Mouse (Mus musculus) spleen, adult 12 weeks (tissue): Measurements from ENCODE around the gene Atp5g2.

ENCODE experiments used
- DNase-seq: peaks from one replicate; pipeline ENCODE4 v3.0.0; 2022; ENCODE audit warnings: low spot score

Atp5g2 gene

DNA sequence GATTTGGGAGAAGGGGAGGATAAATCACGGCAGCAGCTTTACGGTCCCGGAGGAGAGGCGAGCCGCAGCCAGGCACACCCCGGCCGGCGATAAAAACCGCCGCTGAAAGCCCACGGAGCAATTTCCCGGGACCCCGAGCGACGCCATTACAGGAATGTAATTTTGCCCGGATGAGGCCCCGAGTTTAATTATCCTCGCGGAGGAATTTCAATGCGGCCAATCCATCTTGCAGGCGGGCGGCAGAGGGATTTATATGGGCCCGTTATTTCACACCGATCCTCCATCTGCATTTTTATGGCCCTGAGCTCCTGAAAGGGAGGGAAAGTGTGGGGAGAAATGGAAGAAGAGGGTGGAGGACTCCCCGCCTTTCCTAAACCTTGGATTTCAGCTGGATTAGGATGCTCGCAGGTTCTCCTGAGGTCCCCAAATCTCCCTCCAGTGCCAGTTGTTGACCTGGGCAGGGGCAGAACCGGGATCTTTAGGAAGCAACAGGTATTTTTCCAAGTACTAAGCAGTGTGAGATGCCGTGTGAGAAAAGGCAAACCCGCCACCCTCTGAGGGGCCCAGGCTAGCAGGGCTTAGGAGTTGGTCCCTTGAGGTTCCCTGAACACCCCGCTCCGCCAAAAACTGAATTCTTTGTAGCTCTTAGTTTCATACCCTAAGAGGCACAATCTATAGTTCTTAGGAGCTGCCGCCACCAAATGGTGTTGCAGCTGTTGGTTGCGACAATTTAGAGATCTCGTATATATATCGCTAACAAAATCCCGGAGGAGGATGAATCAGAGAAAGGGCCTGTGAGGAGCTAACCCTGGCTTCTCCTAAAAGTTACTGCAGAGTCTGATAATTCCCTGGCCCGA lies at the start of gene Atp5g2:
Atp5g2 (minus strand) TSS at position 138 of the 857 bp plus-strand sequence.
- no peak for DNase-seq

GRCm38 (mm10) chr15:102721016-102721898 lies 49.1 kb upstream of the Atp5g2 start:
- no peak for DNase-seq

GRCm38 (mm10) chr15:102716132-102716531 lies 44.0 kb upstream of the Atp5g2 start:
- DNase-seq = no peak

- DNase-seq = no peak
Measured at GRCm38 (mm10) chr15:102707736-102708269, 35.7 kb upstream of the Atp5g2 start.

- DNase-seq = no peak
Measured at GRCm38 (mm10) chr15:102705923-102706503, 33.9 kb upstream of the Atp5g2 start.

GRCm38 (mm10) chr15:102705226-102705894 lies 33.2 kb upstream of the Atp5g2 start:
- DNase-seq = no peak

GRCm38 (mm10) chr15:102704806-102705205 lies 32.7 kb upstream of the Atp5g2 start:
- no peak for DNase-seq

- no peak for DNase-seq
Measured at GRCm38 (mm10) chr15:102702972-102703371, 30.8 kb upstream of the Atp5g2 start.

DNA sequence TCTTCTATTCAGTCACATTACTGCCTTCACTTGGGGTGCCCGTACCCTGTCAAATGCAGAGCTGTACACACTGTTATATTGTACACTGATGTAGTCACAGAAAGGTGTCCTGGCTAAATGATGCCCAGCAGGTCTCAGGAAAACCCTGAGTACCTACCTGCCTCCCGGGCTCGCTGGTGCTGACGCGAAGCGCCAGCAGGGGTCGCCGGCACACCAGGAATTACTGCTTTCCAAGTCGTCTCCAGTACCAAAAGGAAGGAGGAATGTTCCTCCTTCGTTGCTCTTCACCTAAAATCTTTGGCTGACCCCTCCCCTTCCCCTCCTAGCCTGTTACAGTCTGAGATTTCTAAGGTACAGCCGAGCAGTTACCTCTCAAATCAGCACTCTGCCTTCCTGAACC lies 26.0 kb upstream of the Atp5g2 start:
- DNase-seq = peak; percentile 40

DNA sequence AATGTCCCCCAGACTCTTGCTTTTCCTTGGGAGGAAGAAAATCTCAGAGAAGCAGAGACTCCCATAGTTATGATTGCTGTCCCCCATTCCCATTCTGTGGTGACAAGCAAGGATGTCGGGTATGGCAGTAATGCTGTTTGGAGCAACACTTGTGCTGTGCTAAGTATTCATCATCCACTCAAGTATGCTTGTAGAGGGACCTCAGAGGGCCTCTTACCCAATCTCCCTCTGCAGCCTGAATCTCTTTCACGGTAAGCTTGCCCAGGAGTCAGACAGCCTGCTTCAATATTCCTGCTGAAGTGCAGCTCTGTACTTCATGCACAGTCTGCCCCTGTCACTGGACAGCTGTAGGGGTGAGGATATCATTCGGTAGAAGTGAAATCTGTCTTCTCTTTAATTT lies 24.7 kb upstream of the Atp5g2 start:
- no peak for DNase-seq

GRCm38 (mm10) chr15:102693600-102693999 lies 21.4 kb upstream of the Atp5g2 start:
- no peak for DNase-seq

- peak; percentile 14 for DNase-seq
Measured at GRCm38 (mm10) chr15:102692991-102693411, 20.8 kb upstream of the Atp5g2 start.

DNA sequence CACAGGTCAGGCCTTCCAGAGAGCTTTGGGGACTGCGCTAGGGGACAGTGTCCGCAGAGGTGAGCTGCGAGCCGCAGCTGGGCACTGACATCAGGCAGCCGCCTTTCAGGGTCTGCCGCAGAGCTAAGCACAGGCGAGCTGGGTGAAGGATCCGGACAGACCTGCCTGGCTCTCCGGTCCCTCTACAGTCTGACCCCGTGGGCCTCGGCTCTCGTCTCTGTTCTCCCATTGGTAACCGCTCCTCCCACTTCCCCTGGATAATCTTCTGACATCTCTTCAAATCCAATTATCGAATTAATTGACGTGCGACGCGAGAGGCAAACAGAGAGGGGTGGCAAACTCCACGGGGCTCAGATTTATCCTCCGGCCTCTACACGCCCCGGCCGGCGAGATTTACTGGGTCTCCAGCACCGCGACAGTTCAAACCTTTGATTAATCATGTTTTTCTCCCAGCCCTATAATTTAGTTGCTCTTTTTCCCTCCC lies 20.2 kb upstream of the Atp5g2 start:
- no peak for DNase-seq

DNA sequence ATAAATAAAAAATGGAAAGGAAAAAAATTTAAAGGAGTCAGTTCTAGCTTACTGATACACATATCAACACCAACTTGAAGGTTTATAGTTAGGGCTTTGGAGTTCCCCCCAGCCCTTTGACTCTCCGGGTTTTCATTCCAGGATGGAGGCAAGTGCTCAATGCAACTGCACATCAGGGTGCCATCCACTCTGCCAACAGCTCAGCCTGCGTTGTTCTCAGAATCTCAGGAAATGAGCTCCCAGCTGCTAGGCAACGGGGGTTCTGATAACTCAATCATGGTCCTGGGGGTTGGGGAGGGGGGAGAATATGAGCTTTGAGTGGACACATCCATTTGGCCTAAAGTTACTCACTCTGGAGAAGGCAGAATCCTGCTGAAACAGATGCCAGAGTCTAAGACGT lies 13.6 kb upstream of the Atp5g2 start:
- no peak for DNase-seq

DNA sequence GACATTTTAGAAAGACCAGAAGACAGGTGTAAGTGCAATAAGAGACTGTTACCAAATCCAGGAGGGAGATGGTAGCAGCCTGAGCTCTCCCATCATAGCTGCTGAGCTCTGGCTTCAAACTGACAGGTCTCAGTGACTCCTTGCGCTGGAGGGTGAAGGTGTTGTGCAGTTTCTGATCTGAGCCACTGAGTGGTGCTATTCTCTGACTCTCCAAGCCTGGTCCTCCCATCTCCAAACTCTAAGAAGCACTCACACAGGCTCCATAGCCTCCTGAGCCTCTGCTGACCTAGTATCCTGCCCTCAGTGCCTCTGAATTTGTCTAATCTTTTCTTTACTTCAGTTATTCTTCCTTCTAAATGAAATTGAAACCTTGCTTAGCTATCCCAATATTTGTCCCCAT lies 11.5 kb upstream of the Atp5g2 start:
- no peak for DNase-seq

GRCm38 (mm10) chr15:102676345-102676744 lies 4.2 kb upstream of the Atp5g2 start:
- DNase-seq = no peak

DNA sequence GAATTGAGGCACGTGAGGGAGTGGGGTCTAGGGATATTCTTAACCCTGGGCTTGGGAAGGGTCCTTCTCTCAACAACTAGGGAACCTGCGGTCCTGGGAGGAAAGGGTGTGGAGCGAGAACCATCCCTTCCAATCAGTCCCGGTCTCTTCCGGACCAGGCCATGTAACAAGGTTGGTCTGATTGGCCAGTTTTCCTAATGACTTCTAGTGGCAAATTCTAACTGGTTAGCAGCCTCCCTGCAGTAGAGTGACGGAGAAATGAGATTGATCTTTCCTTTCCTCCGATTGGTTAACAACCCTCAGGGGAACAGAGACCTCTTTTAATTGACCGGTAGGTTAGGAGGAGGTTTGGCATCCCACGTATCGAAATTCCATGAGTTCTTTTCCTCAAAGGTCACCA lies 1.4 kb upstream of the Atp5g2 start:
- DNase-seq = no peak

DNA sequence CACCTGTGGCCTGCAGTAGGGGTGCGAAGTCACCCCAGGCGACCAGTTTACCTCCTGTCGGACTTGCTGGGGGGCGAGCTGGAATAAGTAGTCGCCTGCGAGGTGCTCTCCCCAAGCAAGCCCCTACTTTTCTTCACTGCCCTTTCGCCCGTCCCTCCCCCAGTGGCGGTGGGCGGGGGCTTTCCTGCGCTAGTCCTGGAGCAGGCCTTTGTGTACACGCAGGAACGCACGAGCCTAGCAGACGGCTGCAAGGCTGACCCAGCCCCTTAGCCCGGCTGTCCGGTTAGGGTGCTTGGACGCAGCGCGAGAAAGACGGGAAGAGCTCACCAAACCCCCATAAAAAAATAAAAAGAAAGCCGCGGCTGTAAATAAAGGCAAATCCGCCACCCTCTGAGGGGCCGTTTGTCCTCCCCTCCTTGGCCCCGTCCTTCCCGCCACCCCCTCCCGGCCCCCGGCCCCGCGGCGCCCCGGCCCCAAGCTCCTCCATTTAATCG lies 384 bp downstream of the Atp5g2 start:
- peak; percentile 11 for DNase-seq

- DNase-seq = peak; percentile 86
Measured at GRCm38 (mm10) chr15:102670767-102671575, 1.2 kb downstream of the Atp5g2 start.

GRCm38 (mm10) chr15:102670281-102670680 lies 1.9 kb downstream of the Atp5g2 start:
- no peak for DNase-seq
